Mouse (Mus musculus): Measurements from ENCODE around the gene Dpagt1. TPM values are rescaled to one million over a fixed set of nuclear protein-coding genes. Genes with fewer than 3 reads are reported as not detected.
"Not testable (repeated sequence)": the region's sequence is repeated elsewhere in the genome, so short reads cannot be mapped to it uniquely, and the experiment has no call there.

Gene Dpagt1
- total and polyA plus RNA-seq, 2 experiments: 8.7 to 71.7 TPM

- TF ChIP-seq POLR2A (IDR thresholded peaks at IDR 0.05; ENCODE audit: extremely low read depth, insufficient read depth, low read length) (no peak), CTCF (IDR thresholded peaks at IDR 0.05; ENCODE audit: low read depth, low read length) (no peak)
- H3K9ac ChIP-seq (ENCODE audit: low read depth, low read length): no peak overlapping the region
- peaks cover 8% of the 10 kb centered on the region; the same call in 1 of the 2 replicates for H3K79me2 ChIP-seq (ENCODE audit: control insufficient read depth, insufficient read depth, low read length)
- 88% methylated on average over 6 of the region's 6 CpGs for WGBS
- H3K27me3 ChIP-seq (ENCODE audit: control insufficient read depth, insufficient read depth, low read length): no peaks in the 10 kb centered on the region
- no peak overlapping the region for H3K27ac ChIP-seq (replicated peaks; ENCODE audit: insufficient read depth, low read depth, low read length)
- no peak for DNase-seq (ENCODE audit: extremely low read depth, low read depth, low spot score)
- H3K36me3 ChIP-seq (ENCODE audit: control insufficient read depth, insufficient read depth, low read length): peaks cover 26% of the 10 kb centered on the region; the same call in 1 of the 2 replicates
- no peak overlapping the region for H3K4me3 ChIP-seq (ENCODE audit: insufficient read depth, low read depth, low read length)
- 0 out of 2 replicates have a peak, but pooled peaks cover 2% of the 10 kb centered on the region for H3K4me1 ChIP-seq (ENCODE audit: control insufficient read depth, insufficient read depth, low read length)
Measured at GRCm38 (mm10) chr9:44330736-44331135, 4.9 kb downstream of the Dpagt1 start.

- 94% methylated on average over 13 of the region's 13 CpGs for WGBS
Measured at GRCm38 (mm10) chr9:44332918-44333638, 7.3 kb downstream of the Dpagt1 start.

GRCm38 (mm10) chr9:44334396-44335330 lies 8.8 kb downstream of the Dpagt1 start, which contains the start of gene H2afx:
Gene H2afx, plus strand, starts transcription at chr9:44334694.
- no peaks in the 10 kb centered on the region; the same call in 1 of the 2 replicates for H3K79me2 ChIP-seq (ENCODE audit: control insufficient read depth, insufficient read depth, low read length)
- H3K4me3 ChIP-seq (ENCODE audit: insufficient read depth, low read depth, low read length): peak within 1 kb of the TSS; percentile 75
- H3K9ac ChIP-seq (ENCODE audit: low read depth, low read length): peak within 1 kb of the TSS; percentile 91
- H3K27ac ChIP-seq (replicated peaks; ENCODE audit: insufficient read depth, low read depth, low read length): peak within 1 kb of the TSS; percentile 62
- H3K4me1 ChIP-seq (ENCODE audit: control insufficient read depth, insufficient read depth, low read length): peaks cover 6% of the 10 kb centered on the region
- H3K36me3 ChIP-seq (ENCODE audit: control insufficient read depth, insufficient read depth, low read length): peaks cover 24% of the 10 kb centered on the region; the same call in 1 of the 2 replicates
- no peaks in the 10 kb centered on the region for H3K27me3 ChIP-seq (ENCODE audit: control insufficient read depth, insufficient read depth, low read length)
- TF ChIP-seq POLR2A (IDR thresholded peaks at IDR 0.05; ENCODE audit: extremely low read depth, insufficient read depth, low read length) (peak; percentile 99), CTCF (IDR thresholded peaks at IDR 0.05; ENCODE audit: low read depth, low read length) (peak; percentile 49)
- DNase-seq (ENCODE audit: extremely low read depth, low read depth, low spot score): peak; percentile 98
- WGBS: under 1% methylated on average over 91 of the region's 91 CpGs

More at GRCm38 (mm10) chr9:44332918-44333638, 7.3 kb downstream of the Dpagt1 start:
- Histone ChIP-seq H3K79me2 (ENCODE audit: control insufficient read depth, insufficient read depth, low read length) (no peaks in the 10 kb centered on the region; the same call in 1 of the 2 replicates), H3K4me1 (ENCODE audit: control insufficient read depth, insufficient read depth, low read length) (peaks cover 6% of the 10 kb centered on the region), H3K27me3 (ENCODE audit: control insufficient read depth, insufficient read depth, low read length) (no peaks in the 10 kb centered on the region), H3K36me3 (ENCODE audit: control insufficient read depth, insufficient read depth, low read length) (peaks cover 26% of the 10 kb centered on the region; the same call in 1 of the 2 replicates), H3K4me3 (ENCODE audit: insufficient read depth, low read depth, low read length) (no peak overlapping the region), H3K9ac (ENCODE audit: low read depth, low read length) (no peak overlapping the region), H3K27ac (replicated peaks; ENCODE audit: insufficient read depth, low read depth, low read length) (no peak overlapping the region)
- DNase-seq (ENCODE audit: extremely low read depth, low read depth, low spot score): no peak
- TF ChIP-seq POLR2A (IDR thresholded peaks at IDR 0.05; ENCODE audit: extremely low read depth, insufficient read depth, low read length) (no peak), CTCF (IDR thresholded peaks at IDR 0.05; ENCODE audit: low read depth, low read length) (no peak)

GRCm38 (mm10) chr9:44335331-44336092 lies 9.7 kb downstream of the Dpagt1 start:
- Histone ChIP-seq H3K36me3 (ENCODE audit: control insufficient read depth, insufficient read depth, low read length) (peaks cover 24% of the 10 kb centered on the region; the same call in 1 of the 2 replicates), H3K27me3 (ENCODE audit: control insufficient read depth, insufficient read depth, low read length) (no peaks in the 10 kb centered on the region), H3K79me2 (ENCODE audit: control insufficient read depth, insufficient read depth, low read length) (no peaks in the 10 kb centered on the region; the same call in 1 of the 2 replicates), H3K4me3 (ENCODE audit: insufficient read depth, low read depth, low read length) (peak overlapping the region; percentile 75), H3K4me1 (ENCODE audit: control insufficient read depth, insufficient read depth, low read length) (peaks cover 6% of the 10 kb centered on the region), H3K9ac (ENCODE audit: low read depth, low read length) (peak overlapping the region; percentile 91), H3K27ac (replicated peaks; ENCODE audit: insufficient read depth, low read depth, low read length) (peak overlapping the region; percentile 62)
- DNase-seq (ENCODE audit: extremely low read depth, low read depth, low spot score): peak; percentile 68
- TF ChIP-seq CTCF (IDR thresholded peaks at IDR 0.05; ENCODE audit: low read depth, low read length) (no peak), POLR2A (IDR thresholded peaks at IDR 0.05; ENCODE audit: extremely low read depth, insufficient read depth, low read length) (no peak)
- whole genome bisulfite sequencing: under 1% methylated on average over 46 of the region's 50 CpGs

GRCm38 (mm10) chr9:44336093-44336406 lies 10.2 kb downstream of the Dpagt1 start:
- Histone ChIP-seq H3K27me3 (ENCODE audit: control insufficient read depth, insufficient read depth, low read length) (no peaks in the 10 kb centered on the region), H3K27ac (replicated peaks; ENCODE audit: insufficient read depth, low read depth, low read length) (no peak overlapping the region), H3K79me2 (ENCODE audit: control insufficient read depth, insufficient read depth, low read length) (no peaks in the 10 kb centered on the region; the same call in 1 of the 2 replicates), H3K9ac (ENCODE audit: low read depth, low read length) (peak overlapping the region; percentile 55; the same call in 1 of the 2 replicates), H3K36me3 (ENCODE audit: control insufficient read depth, insufficient read depth, low read length) (peaks cover 21% of the 10 kb centered on the region; the same call in 1 of the 2 replicates), H3K4me3 (ENCODE audit: insufficient read depth, low read depth, low read length) (no peak overlapping the region), H3K4me1 (ENCODE audit: control insufficient read depth, insufficient read depth, low read length) (peaks cover 6% of the 10 kb centered on the region)
- 16% methylated on average over 5 of the region's 5 CpGs for WGBS
- no peak for DNase-seq (ENCODE audit: extremely low read depth, low read depth, low spot score)
- no peak for TF ChIP-seq POLR2A (IDR thresholded peaks at IDR 0.05; ENCODE audit: extremely low read depth, insufficient read depth, low read length)
- no peak for TF ChIP-seq CTCF (IDR thresholded peaks at IDR 0.05; ENCODE audit: low read depth, low read length)

GRCm38 (mm10) chr9:44336513-44336912 lies 10.7 kb downstream of the Dpagt1 start:
- not testable (repeated sequence) for H3K27me3 ChIP-seq (ENCODE audit: control insufficient read depth, insufficient read depth, low read length); DNase-seq (ENCODE audit: extremely low read depth, low read depth, low spot score); H3K9ac ChIP-seq (ENCODE audit: low read depth, low read length); H3K4me1 ChIP-seq (ENCODE audit: control insufficient read depth, insufficient read depth, low read length); H3K27ac ChIP-seq (replicated peaks; ENCODE audit: insufficient read depth, low read depth, low read length); H3K79me2 ChIP-seq (ENCODE audit: control insufficient read depth, insufficient read depth, low read length); H3K4me3 ChIP-seq (ENCODE audit: insufficient read depth, low read depth, low read length)
- WGBS: 53% methylated on average over 4 of the region's 4 CpGs
- peaks cover 20% of the 10 kb centered on the region; the same call in 1 of the 2 replicates for H3K36me3 ChIP-seq (ENCODE audit: control insufficient read depth, insufficient read depth, low read length)

All from liver, adult 2 months (tissue).